Mouse (Mus musculus) embryo, embryonic 9.5 days (tissue): ENCODE measurements around the gene Vmp1.

Experiments
- DNase-seq: peaks from one replicate; pipeline ENCODE4 v3.0.0-alpha.2; 2017; ENCODE audit errors: extremely low spot score

The Vmp1 gene

DNA sequence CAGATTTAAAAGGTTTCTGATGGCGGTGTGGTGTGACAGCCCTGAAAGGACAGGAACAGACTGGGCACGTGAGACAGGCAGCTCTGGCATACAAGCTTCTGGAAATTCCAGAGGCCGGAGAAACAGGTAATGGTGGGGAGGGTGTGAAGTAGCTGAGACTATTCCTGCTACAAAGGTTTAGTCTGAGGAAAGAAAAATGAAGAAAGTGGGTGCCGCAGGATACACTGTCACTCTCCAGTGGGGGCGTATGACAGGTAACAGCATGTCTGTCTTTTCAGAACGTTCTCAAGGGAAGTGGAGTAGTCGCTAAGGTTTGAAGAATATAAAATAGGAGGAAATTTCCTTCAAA is 83.5 kb downstream of the Vmp1 start:
- DNase-seq = no peak

GRCm38 (mm10) chr11:86599378-86600208 is 84.0 kb downstream of the Vmp1 start:
- no peak for DNase-seq

- DNase-seq = no peak
These were observed 85.1 kb downstream of the Vmp1 start for GRCm38 (mm10) chr11:86598572-86598971.

GRCm38 (mm10) chr11:86598154-86598553 is 85.5 kb downstream of the Vmp1 start:
- no peak for DNase-seq

GRCm38 (mm10) chr11:86596976-86597375 is 86.7 kb downstream of the Vmp1 start:
- no peak for DNase-seq

- DNase-seq = no peak
These were observed 87.3 kb downstream of the Vmp1 start for GRCm38 (mm10) chr11:86596187-86596960.

DNA sequence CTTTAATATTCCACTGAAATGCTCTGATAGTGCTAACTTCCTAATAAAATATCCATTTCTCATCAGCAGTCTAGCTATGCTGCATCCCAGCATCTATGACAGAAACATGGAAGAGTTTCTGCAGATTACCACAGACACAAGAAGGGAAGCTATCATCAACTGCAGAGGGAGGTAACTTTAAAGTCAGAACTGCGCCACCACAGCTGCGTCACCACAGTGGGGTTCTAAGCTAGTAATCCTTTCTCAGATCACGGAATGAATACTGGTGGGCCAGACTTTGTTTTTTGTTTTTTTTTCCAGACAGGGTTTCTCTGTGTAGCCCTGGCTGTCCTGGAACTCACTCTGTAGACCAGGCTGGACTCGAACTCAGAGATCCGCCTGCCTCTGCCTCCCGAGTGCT is 88.3 kb downstream of the Vmp1 start:
- DNase-seq = no peak

DNA sequence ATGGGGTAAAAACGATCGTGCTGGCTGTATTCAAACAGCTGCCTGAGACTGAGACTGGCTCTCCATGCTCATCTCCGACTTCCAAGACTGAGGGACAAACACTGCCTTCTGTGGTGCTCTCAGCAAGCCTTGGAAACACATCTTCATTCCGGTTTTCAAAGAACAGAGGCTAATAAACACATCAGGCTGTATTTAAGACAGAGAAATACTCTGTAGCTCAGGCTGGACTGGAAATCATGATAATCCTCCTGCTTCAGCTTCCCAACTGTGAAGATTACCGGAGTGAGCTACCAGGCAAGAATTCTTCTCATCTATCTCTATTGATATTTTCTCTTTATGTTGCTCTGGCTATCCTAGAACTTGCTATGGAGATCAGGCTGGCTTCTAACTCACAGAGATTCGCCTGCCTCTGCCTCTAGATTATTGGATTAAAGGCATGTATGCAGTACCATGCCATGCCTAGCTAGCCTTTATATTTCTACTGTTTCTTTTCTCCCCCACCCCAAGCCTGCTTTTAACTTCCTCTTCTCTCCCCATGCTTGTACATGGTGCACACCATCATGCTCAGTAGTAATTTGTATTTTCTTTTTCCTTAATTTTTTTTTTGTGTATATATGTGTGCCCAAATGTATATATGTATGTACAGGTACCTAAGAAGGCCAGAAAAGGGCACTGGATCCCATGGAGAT is 89.3 kb downstream of the Vmp1 start:
- DNase-seq = no peak

GRCm38 (mm10) chr11:86593443-86593842 is 90.2 kb downstream of the Vmp1 start:
- DNase-seq = no peak

DNA sequence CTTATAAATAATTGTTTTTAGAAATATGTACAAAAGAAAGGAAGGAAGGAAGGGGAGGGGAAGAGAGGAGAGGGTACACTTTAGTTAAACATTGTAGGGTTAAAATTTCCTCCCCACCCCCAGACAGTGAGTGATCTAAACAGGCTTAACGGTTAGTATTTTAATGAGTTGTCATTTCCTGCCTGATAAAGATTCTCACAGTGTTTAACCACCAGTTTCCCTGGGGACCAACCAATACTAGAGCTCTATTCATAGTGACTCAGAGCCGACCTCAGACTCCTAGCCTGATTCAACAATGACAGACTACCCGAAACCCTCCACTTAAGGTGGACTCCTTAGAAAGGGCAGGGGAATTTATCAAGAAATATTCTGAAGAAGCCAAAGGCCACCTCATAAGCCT is 90.6 kb downstream of the Vmp1 start:
- no peak for DNase-seq

DNA sequence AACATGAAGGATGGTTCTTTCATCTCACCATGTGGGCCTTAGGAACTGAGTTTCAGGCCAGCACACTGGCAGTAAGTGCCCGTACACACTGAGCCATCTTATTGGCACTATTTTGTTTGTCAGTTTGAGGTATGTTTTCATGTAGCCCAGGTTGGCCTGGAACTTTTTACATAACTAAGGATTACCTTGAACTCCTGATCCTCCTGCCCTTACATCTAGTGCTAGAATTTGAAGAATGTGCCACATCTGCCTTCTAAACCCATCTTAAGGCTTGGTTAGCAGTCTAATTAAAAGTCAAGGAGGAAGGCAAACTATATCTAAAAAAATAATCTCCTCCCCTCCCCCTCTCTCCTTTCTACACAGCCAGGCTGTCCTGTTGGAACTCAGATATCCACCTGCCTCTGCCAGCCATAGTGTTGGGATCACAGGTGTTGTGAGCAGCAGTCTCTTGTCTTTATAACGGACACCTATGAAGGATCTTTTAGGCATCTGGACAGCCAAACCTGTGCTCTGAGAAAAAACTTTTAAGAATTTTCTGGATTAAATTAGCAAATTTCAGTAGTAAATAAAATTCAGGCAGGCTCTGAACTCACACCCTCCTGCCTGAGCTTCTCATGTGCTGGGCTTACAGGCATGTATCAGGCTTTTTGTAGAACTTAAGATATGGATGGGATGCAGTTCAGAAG is 91.6 kb downstream of the Vmp1 start:
- no peak for DNase-seq

DNA sequence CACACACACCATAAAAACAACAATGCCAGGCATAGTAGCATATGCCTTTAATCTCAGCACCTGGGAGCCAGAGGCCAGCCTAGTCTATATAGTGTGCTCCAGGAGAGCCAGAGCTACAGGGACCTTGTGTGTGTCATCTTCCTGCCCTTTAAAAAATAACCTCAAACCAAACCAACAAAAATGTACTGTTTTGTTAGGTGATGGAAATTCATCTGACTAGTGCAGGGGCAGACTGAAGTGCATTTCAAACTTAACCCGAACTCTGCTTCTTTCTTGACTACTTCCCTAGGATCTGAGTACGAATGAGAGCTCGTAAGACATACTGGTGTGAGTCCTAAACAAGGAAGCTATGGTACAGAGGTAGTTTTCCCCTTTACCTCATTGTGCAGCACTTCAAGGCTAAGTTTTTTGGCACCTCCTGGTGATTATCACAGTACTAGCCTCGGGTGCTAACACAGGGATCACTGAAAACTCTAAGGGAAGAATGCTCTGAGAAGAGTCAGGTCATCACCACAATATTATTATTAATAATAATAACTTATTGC is 92.3 kb downstream of the Vmp1 start:
- DNase-seq = no peak

GRCm38 (mm10) chr11:86590579-86590978 is 93.1 kb downstream of the Vmp1 start:
- no peak for DNase-seq

GRCm38 (mm10) chr11:86590066-86590465 is 93.6 kb downstream of the Vmp1 start:
- DNase-seq = no peak

DNA sequence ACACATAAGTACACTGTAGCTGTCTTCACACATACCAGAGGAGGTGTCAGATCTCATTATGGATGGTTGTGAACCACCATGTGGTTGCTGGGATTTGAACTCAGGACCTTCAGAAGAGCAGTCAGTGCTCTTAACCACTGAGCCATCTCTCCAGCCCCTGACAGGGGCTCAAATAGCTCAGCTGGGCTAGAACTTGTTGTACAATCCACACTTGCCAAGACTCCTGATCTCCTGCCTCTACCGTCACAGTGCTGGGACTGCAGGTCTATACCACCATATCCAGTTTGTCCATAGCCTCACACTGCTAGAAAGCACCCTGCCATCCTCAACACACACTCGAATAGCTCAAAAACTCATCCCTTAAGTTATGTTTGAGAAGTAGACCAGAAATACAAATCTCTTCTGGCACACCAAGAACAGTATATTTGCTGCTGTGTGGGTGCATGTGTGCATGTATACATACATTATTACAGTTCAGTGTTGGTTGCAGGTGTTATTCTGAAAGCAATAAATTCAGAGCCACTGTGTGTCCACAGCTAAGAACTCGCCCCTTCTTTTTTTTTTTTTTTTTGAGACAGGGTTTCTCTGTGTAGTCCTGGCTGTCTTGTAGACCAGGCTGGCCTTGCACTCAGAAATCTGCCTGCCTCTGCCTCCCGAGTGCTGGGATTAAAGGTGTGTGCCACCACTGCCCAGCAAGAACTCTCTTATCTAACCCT is 94.9 kb downstream of the Vmp1 start:
- DNase-seq = no peak

- no peak for DNase-seq
These were observed 95.8 kb downstream of the Vmp1 start for GRCm38 (mm10) chr11:86587830-86588229.

GRCm38 (mm10) chr11:86586868-86587792 is 96.5 kb downstream of the Vmp1 start:
- DNase-seq = peak; percentile 65

GRCm38 (mm10) chr11:86586177-86586867 is 97.3 kb downstream of the Vmp1 start:
- no peak for DNase-seq

GRCm38 (mm10) chr11:86585598-86585984 is 98.0 kb downstream of the Vmp1 start:
- no peak for DNase-seq
